Mouse (Mus musculus) CH12.LX (cell line): ENCODE measurements at regions not wholly inside any gene's neighbourhood (a gene's known extent, or its start where the extent isn't known, plus 50 kb on each side); places are given as distances from the start of the nearest gene placed in this dataset.

ENCODE experiments used
- DNase-seq: peaks from one replicate; pipeline ENCODE4 v3.0.0-alpha.2; 2013; ENCODE audit errors: extremely low read depth
- H3K27ac ChIP-seq: 2 replicates; pipeline ENCODE4 v1.5.1; 2012; ENCODE audit warnings: low read depth, mild to moderate bottlenecking, control low read depth, moderate library complexity; ENCODE audit not compliant: insufficient read depth
- H3K27me3 ChIP-seq: replicated peaks from 2 replicates; pipeline ENCODE3; 2012; ENCODE audit warnings: inconsistent platforms
- H3K36me3 ChIP-seq, 2 experiments: replicated peaks in 1 of 2; 2 replicates each; pipeline versions ENCODE3 to v1.6.1; 2012; ENCODE audit warnings: inconsistent platforms in 1 of 2, low read length in 1 of 2, mild to moderate bottlenecking in 1 of 2, mixed read lengths in 1 of 2, moderate library complexity in 1 of 2; ENCODE audit not compliant: control insufficient read depth in 1 of 2, insufficient read depth in 1 of 2
- H3K4me1 ChIP-seq, 2 experiments: 2 replicates each; pipeline ENCODE4 v1.6.1; 2012; ENCODE audit warnings: inconsistent platforms in 1 of 2, moderate library complexity in 1 of 2; ENCODE audit not compliant: insufficient read depth in 2 of 2, control insufficient read depth in 1 of 2
- H3K4me2 ChIP-seq: 2 replicates; pipeline ENCODE4 v1.6.1; 2012; ENCODE audit warnings: low read depth, mild to moderate bottlenecking, control low read depth; ENCODE audit not compliant: poor library complexity, insufficient read depth, severe bottlenecking
- H3K4me3 ChIP-seq, 3 experiments: fragments of 150-350 bp in 1 of 3; sonication (generic) in 1 of 3; replicated peaks in 1 of 3; 2 replicates each; pipeline versions ENCODE3 to v1.5.1; 2011 to 2012; ENCODE audit warnings: low read depth in 2 of 3, low read length in 2 of 3, mild to moderate bottlenecking in 2 of 3, moderate library complexity in 2 of 3, control low read depth in 1 of 3, improper control_type of control experiment in 1 of 3, inconsistent platforms in 1 of 3, mixed read lengths in 1 of 3; ENCODE audit not compliant: poor library complexity in 1 of 3
- H3K79me2 ChIP-seq: replicated peaks from 2 replicates; pipeline ENCODE4 v1.6.1; 2012; ENCODE audit warnings: mild to moderate bottlenecking, moderate library complexity; ENCODE audit not compliant: control insufficient read depth, poor library complexity, insufficient read depth, severe bottlenecking; ENCODE audit errors: extremely low read depth
- H3K9ac ChIP-seq: 2 replicates; pipeline ENCODE4 v1.6.1; 2012; ENCODE audit warnings: low read depth, mild to moderate bottlenecking, control low read depth, moderate library complexity; ENCODE audit not compliant: insufficient read depth
- H3K9me3 ChIP-seq: replicated peaks from 2 replicates; pipeline ENCODE3; 2012; ENCODE audit warnings: low read length, inconsistent platforms, mixed read lengths
- ETS1 ChIP-seq: conservative IDR thresholded peaks from 2 replicates; pipeline ENCODE4 v1.6.1; 2012; ENCODE audit warnings: low read depth, mild to moderate bottlenecking, inconsistent platforms, low read length, improper control_type of control experiment, moderate library complexity
- HCFC1 ChIP-seq: IDR thresholded peaks from 2 replicates; pipeline ENCODE4 v1.6.1; 2012; ENCODE audit warnings: low read depth, mild to moderate bottlenecking, inconsistent platforms, low read length, improper control_type of control experiment
- IRF4 ChIP-seq: IDR thresholded peaks from 2 replicates; pipeline ENCODE4 v1.6.1; 2014; ENCODE audit warnings: low read depth, mild to moderate bottlenecking, inconsistent platforms, low read length, improper control_type of control experiment
- JUN ChIP-seq: IDR thresholded peaks from 2 replicates; pipeline ENCODE4 v1.6.1; 2011; ENCODE audit warnings: low read depth, mild to moderate bottlenecking, low read length, improper control_type of control experiment, moderate library complexity; ENCODE audit not compliant: insufficient read depth
- JUND ChIP-seq: conservative IDR thresholded peaks from 2 replicates; pipeline ENCODE4 v1.6.1; 2011; ENCODE audit warnings: low read depth, low read length, improper control_type of control experiment
- KAT2A ChIP-seq: IDR thresholded peaks from 2 replicates; pipeline ENCODE4 v1.6.1; 2012; ENCODE audit warnings: low read length, improper control_type of control experiment, inconsistent platforms; ENCODE audit not compliant: insufficient replicate concordance
- MAX ChIP-seq: IDR thresholded peaks from 2 replicates; pipeline ENCODE4 v1.6.1; 2011; ENCODE audit warnings: low read length, improper control_type of control experiment
- NELFE ChIP-seq: IDR thresholded peaks from 2 replicates; pipeline ENCODE4 v1.6.1; 2011; ENCODE audit warnings: low read depth, low read length, improper control_type of control experiment
- NRF1 ChIP-seq: IDR thresholded peaks from 2 replicates; pipeline ENCODE4 v1.6.1; 2014; ENCODE audit warnings: low read depth, mild to moderate bottlenecking, inconsistent platforms, low read length, improper control_type of control experiment, moderate library complexity
- SIN3A ChIP-seq: IDR thresholded peaks from 2 replicates; pipeline ENCODE4 v1.6.1; 2012; ENCODE audit warnings: low read length, improper control_type of control experiment, inconsistent platforms
- UBTF ChIP-seq: IDR thresholded peaks from 2 replicates; pipeline ENCODE4 v1.6.1; 2012; ENCODE audit warnings: low read depth, mild to moderate bottlenecking, inconsistent platforms, low read length, improper control_type of control experiment, moderate library complexity
- USF1 ChIP-seq: IDR thresholded peaks from 2 replicates; pipeline ENCODE4 v1.6.1; 2014; ENCODE audit warnings: low read depth, mild to moderate bottlenecking, inconsistent platforms, low read length, improper control_type of control experiment
- USF2 ChIP-seq: conservative IDR thresholded peaks from 2 replicates; pipeline ENCODE4 v1.6.1; 2011; ENCODE audit warnings: low read depth, low read length, improper control_type of control experiment
- ZKSCAN1 ChIP-seq: IDR thresholded peaks from 2 replicates; pipeline ENCODE4 v1.6.1; 2012; ENCODE audit warnings: low read depth, inconsistent platforms, low read length, improper control_type of control experiment, borderline replicate concordance
- dilution Hi-C: fragments of 300-500 bp; cut with MboI; formaldehyde crosslinking; loops from 2 replicates; pipeline ENCODE4 v1.14.3; 2020; ENCODE audit warnings: low sequenced_read_pairs; ENCODE audit not compliant: extremely low pct_unique_long_range_greater_than_20kb, extremely low pct_ligation_motif_present
- in situ Hi-C: fragments of 300-500 bp; cut with MboI; formaldehyde crosslinking; loops from 3 replicates; pipeline ENCODE4 v1.14.3; 2019; ENCODE audit warnings: low sequenced_read_pairs, low pct_ligation_motif_present, low pct_unique_long_range_greater_than_20kb, mixed read lengths

GRCm38 (mm10) chr11:41491279-41491678, 509.4 kb downstream of the Gabrg2 start:
- Histone ChIP-seq H3K9me3 (no peaks in the 10 kb centered on the region), H3K4me1 (no peaks in the 10 kb centered on the region), H3K27ac (no peak overlapping the region), H3K27me3 (no peaks in the 10 kb centered on the region), H3K4me3 (no peak overlapping the region), H3K79me2 (no peaks in the 10 kb centered on the region)
- TF ChIP-seq SIN3A: no peak
- no peak for TF ChIP-seq NELFE
- TF ChIP-seq IRF4: no peak
- no peak for TF ChIP-seq MAX
- TF ChIP-seq USF2: no peak
- TF ChIP-seq ETS1: no peak
- TF ChIP-seq ZKSCAN1: no peak
- TF ChIP-seq USF1: no peak
- no peak for TF ChIP-seq KAT2A
- no peak for TF ChIP-seq NRF1
- no peak for TF ChIP-seq JUND
- TF ChIP-seq HCFC1: no peak
- no peak for TF ChIP-seq JUN
- TF ChIP-seq, all 38 proteins: peak for 0
- in situ Hi-C loops (no loop called here), dilution Hi-C loops (no loop called here)
- Histone ChIP-seq H3K4me2 (no peak overlapping the region), H3K36me3 (no peaks in the 10 kb centered on the region), H3K9ac (no peak overlapping the region)
- no peak for DNase-seq

DNA sequence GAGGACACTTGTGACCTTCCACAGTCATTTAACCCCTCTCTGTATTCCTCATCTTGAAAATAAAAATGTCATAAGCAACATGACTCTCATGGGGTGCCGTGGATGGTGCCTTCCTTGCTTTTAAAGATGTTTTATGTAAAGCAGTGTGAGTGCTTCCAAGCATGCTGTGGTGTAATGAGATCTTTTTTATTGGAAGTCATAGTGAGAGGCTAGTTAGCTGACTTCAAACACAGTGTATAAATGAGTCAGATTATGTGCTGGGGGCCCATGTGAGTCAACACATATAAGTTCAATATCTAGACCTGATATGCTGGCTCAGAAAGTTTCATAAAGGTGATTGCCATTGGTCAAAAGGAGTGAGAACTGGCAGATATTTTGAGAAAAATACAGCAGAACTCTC, 516.8 kb downstream of the Gabrg2 start:
- Histone ChIP-seq H3K27ac (no peak overlapping the region), H3K4me3 (no peak overlapping the region), H3K4me2 (no peak overlapping the region), H3K4me1 (no peaks in the 10 kb centered on the region), H3K27me3 (no peaks in the 10 kb centered on the region), H3K9me3 (no peaks in the 10 kb centered on the region), H3K36me3 (no peaks in the 10 kb centered on the region), H3K79me2 (no peaks in the 10 kb centered on the region), H3K9ac (no peak overlapping the region)
- dilution Hi-C loops: no loop called here
- in situ Hi-C loops: no loop called here
- no peak for TF ChIP-seq UBTF
- no peak for DNase-seq
